Mouse (Mus musculus): ENCODE results near the gene Dnajb14.
"Not testable (repeated sequence)": the region's sequence is repeated elsewhere in the genome, so short reads cannot be mapped to it uniquely, and the experiment has no call there.

Gene Dnajb14

DNA sequence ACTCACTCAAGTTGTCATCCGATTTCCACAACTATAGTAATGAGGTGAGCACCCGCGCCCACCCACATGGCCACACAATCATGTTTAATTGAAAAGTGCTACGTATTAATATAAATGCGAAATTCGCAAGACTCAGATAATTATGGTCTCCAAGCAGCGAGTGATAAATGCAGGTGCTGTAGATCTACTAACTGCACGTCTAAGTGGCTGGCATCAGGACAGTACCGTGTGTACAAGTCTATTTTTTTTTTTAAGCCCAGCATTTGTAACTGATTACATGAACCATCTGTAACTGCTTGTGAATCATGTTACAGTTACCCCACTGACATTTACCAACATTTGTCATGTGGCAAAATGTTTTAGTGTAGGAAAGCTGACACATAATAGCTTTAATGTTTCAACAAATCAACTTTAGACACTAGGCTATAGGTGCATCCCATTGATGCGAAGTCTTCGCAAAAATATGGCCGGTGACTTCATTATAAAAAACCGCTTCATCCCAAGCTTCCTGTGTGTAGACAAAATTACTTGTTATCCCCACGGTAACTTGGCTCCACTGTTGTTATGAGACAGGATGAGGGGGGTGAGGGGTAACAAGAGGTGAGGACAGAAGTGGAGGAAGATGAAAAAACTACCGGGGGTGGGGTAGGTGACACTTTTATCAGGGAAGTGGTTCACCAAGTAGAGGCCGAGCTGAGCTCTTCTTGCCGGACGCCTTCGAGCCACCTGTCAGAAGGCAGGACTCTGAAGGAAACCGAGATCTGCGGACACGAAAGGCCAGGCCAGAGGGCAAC is 3.9 kb upstream of the Dnajb14 start:
- DNase-seq (ENCODE audit: low read depth, low spot score): peak; percentile 27

DNA sequence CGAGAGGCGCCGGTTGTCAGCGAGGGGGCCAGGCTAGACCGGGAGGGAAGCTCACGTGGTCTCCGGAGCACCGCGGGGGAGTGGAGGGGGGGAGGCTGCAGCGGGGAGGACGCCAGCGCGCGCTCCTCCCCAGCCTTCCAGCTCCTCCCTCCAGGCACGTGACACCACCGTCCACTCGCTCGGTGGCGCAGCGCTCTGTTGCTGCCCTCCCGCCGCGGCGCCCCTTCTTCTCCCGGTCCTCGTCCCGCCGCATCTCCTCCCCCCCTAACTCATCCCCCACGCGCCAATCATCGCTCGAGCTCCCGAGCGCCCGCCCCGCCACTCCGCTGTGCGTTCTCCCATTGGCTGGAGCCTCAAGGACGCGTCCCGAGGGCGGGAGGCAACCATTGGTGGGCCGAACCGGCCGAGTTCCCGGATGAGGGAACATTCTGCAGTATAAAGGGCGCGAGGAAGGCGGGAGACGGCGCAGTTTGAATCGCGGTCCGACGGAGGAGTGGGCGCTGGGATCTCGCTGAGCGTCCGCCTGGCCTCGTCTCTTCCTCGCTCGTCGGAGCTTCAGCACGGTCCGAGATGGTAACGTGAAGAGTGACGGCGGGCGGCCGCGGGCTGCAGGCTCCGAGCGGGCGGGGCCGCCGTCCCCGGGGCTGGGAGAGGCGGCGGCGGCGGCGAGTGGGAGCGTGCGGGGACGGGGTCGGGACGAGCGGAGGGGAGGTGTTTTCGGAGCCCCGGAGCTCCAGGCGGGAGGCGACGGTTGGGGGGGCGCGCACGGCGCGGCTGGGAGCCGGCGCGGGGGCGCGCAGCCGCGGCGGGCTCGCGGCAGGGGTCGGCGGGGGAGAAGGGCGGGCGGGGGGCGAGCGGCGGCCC is 3.1 kb upstream of the Dnajb14 start, which contains the start of gene H2afz:
H2afz (plus strand) TSS at position 364 of the 864 bp plus-strand sequence.
- DNase-seq (ENCODE audit: low read depth, low spot score): peak; percentile 96

- peak; percentile 92 for DNase-seq (ENCODE audit: low read depth, low spot score)
These were observed 2.2 kb upstream of the Dnajb14 start for GRCm38 (mm10) chr3:137864988-137865982.

GRCm38 (mm10) chr3:137867133-137867436 is 390 bp upstream of the Dnajb14 start:
- no peak for DNase-seq (ENCODE audit: low read depth, low spot score)

GRCm38 (mm10) chr3:137868094-137868913 is 829 bp downstream of the Dnajb14 start:
- DNase-seq (ENCODE audit: low read depth, low spot score): no peak

GRCm38 (mm10) chr3:137869395-137869794 is 1.9 kb downstream of the Dnajb14 start:
- DNase-seq (ENCODE audit: low read depth, low spot score): no peak

DNA sequence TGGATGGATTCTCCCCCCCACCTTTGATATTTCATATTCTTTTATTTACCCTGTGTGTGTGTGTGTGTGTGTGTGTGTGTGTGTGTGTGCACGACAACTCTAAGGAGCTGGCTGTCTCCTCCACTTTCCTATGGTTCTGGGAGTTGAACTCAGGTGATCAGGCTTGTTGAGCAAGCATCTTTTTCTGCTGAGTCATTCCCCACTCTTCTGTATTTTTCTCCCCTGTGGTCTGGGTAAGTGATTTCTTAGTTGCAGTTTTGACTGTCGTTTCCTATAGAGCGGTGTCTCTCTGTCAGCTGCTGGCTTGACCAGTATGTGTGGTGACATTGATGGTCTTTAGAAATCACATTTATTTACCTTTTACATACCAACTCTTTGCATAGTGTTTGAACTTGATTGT is 11.8 kb downstream of the Dnajb14 start:
- no peak for DNase-seq (ENCODE audit: low read depth, low spot score)

DNA sequence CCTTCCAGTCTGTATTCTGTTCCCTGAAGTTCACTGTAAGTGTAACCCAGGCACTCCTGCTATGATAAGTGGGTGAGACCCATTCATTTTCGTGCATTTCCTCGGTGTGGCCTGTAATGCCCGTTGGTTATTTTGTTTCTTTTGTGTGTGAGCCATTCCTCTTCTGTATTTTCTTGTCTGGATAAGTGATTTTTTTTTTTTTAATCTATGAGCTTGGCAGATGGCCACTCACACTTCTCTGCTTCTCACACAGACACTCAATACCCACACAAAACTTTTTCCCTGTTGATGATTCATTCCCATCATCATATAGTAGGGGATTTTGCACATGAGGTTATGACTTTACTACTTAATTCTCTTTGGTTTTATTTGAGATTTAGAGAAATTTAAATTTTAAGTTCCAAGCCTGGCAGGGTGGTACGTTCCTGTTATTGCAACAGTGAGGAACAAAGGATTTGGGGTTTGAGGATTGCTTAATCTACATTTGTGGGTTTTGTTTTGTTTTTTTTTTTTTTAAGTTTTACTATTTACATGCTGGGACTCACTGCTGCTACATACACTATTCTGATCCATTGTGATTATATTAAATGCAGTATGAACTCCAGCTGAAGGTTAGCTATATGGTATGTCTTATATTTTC is 12.8 kb downstream of the Dnajb14 start:
- DNase-seq (ENCODE audit: low read depth, low spot score): peak; percentile 36

GRCm38 (mm10) chr3:137881093-137881492 is 13.6 kb downstream of the Dnajb14 start:
- DNase-seq (ENCODE audit: low read depth, low spot score): no peak

- DNase-seq (ENCODE audit: low read depth, low spot score): no peak
These were observed 20.5 kb downstream of the Dnajb14 start for GRCm38 (mm10) chr3:137887961-137888360.

DNA sequence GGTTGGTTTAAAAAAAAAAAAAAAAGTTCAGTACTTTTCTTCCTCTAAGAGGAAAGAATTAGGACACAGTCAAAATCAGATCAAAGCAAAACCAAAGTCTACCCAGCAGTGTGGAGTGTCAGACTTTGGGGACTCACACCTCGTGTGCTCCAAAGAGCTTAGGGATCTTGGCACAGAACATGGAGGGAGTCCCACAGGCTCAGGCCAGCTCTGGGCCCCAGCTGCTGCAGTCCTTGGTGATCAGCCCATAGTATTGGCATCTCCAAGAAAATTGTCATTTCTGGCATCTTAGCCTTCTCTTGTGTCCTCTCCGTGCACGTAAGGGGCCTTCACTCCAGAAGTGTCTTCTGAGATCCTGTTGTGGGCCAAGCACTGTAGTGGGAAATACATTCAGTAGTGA is 23.6 kb downstream of the Dnajb14 start:
- no peak for DNase-seq (ENCODE audit: low read depth, low spot score)

- DNase-seq (ENCODE audit: low read depth, low spot score): no peak
These were observed 24.6 kb downstream of the Dnajb14 start for GRCm38 (mm10) chr3:137892118-137892517.

GRCm38 (mm10) chr3:137893789-137894188 is 26.3 kb downstream of the Dnajb14 start:
- DNase-seq (ENCODE audit: low read depth, low spot score): no peak

DNA sequence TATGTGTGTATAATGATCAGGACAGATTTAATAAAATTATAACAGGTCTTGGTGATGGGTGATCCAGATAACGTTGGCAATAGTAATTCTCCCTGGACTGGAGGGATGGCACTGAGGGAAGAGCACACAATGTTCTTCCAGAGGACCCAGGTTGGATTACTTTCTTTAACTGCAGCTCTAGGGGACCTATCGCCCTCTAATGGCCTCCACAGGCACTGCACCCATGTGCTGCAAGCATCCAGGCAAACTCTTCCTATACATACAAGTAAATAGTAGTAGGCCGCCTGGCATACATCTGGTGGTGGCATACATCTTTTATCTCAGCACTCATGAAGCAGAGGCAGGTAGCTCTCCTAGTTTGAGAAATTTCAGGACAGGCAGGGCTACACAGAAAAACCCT is 27.7 kb downstream of the Dnajb14 start:
- DNase-seq (ENCODE audit: low read depth, low spot score): no peak

GRCm38 (mm10) chr3:137896386-137896785 is 28.9 kb downstream of the Dnajb14 start:
- DNase-seq (ENCODE audit: low read depth, low spot score): no peak

DNA sequence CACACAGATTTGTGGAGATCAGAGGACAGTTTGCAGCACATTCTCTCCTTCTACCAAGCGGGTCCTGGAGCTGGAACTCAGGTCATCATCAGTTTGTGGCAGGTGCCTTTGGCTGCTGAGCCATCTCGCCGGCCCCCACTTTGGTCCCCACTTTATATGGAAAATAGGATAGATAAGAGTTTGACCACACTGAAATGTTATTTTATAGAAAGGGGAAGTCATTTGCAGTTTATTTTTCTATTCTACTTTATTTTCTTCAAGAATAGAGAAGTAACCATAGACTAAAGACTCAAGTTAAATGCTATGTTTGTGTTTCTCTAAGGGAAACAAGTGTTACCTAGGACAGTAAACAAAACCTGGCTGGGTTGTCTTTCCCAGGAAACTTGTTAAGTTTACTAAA is 29.4 kb downstream of the Dnajb14 start:
- DNase-seq (ENCODE audit: low read depth, low spot score): no peak

DNA sequence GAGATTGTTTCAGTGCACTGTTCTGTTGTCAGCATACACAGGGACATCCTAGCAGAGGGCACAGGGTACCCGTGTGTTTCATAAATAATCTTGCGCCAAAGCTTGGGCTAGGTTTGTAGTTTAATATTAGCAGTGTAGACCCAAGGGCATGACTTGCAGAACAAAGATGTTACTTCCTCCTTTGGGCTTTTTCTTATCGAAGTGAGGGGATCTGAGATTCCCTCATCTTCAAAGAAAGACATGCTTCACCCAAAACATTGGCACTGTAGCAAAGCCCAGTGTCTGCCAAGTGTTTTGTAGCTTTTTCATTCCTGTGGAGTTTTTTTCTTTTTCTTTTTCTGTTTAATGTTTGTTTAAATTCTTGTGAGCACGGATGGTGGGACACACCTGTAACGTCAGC is 30.2 kb downstream of the Dnajb14 start:
- DNase-seq (ENCODE audit: low read depth, low spot score): no peak

- peak; percentile 33 for DNase-seq (ENCODE audit: low read depth, low spot score)
These were observed 32.7 kb downstream of the Dnajb14 start for GRCm38 (mm10) chr3:137900149-137900548.

DNA sequence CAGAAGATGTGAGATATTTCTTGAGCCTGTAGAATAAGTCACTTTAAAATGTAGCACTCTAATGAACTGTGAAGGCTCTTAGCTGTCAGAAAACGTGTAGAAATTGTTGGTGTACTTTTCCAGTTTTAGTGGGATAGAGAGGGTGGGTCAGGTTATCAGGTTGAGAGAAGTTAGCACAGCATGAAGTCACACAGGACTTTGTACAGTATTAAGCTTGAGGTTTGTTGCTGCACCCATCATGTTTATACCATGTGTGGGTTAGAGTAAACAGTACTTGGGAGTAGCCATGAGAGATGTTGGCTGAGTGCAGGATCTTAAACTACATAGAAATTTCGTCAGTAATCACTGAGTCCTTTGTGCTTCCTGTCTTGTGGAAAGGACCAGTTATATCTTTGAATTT is 45.6 kb downstream of the Dnajb14 start:
- DNase-seq (ENCODE audit: low read depth, low spot score): no peak

- DNase-seq (ENCODE audit: low read depth, low spot score): not testable (repeated sequence)
These were observed 47.1 kb downstream of the Dnajb14 start for GRCm38 (mm10) chr3:137914567-137914966.

Measured in telencephalon, adult 2 months (tissue).